Mouse (Mus musculus) CD8-positive naive resting alpha-beta T cell, adult 57 days (primary cell): ENCODE measurements around the gene Foxm1. TPM values are rescaled to one million over a fixed set of nuclear protein-coding genes. Genes with fewer than 3 reads are reported as not detected.

ENCODE experiments used
- total RNA-seq: library from RNA; stranded (reverse); gene quantifications from one replicate; pipeline ENCODE4 v1.2.4, GENCODE M21; 2023

Foxm1 gene
- total RNA-seq = 7.1 TPM

GRCm38 (mm10) chr6:128362381-128363006 is at the start of gene Foxm1, which contains the start of gene Rhno1:
Gene Foxm1, plus strand, starts transcription at chr6:128362967.
Gene Rhno1, minus strand, starts transcription at chr6:128362911.

GRCm38 (mm10) chr6:128355726-128356416 is 6.9 kb upstream of the Foxm1 start, which contains the start of gene Tulp3:
Gene Tulp3, minus strand, starts transcription at chr6:128355851.

GRCm38 (mm10) chr6:128375192-128375591 is 12.4 kb downstream of the Foxm1 start, which contains the start of the genes Tex52 and Gm44596:
Gene Tex52, plus strand, starts transcription at chr6:128375456.
Gene Gm44596, plus strand, starts transcription at chr6:128375503.

GRCm38 (mm10) chr6:128398996-128399395 is 36.2 kb downstream of the Foxm1 start, which contains the start of gene Nrip2:
Gene Nrip2, plus strand, starts transcription at chr6:128399296.

GRCm38 (mm10) chr6:128424269-128425019 is 61.7 kb downstream of the Foxm1 start, which contains the start of gene Itfg2:
Gene Itfg2, minus strand, starts transcription at chr6:128424931.

Other genes starting within 250 kb of the Foxm1 start
- gene Tspan9, start 219.4 kb upstream of the Foxm1 start, total RNA-seq = 12.2 TPM
- not detected for gene Tead4, start 62.1 kb upstream of the Foxm1 start, total RNA-seq
- 10.3 TPM for gene Tulp3, start 7.1 kb upstream of the Foxm1 start, total RNA-seq
- 41.6 TPM for gene Rhno1, start 56 bp upstream of the Foxm1 start, total RNA-seq
- gene Tex52, start 12.5 kb downstream of the Foxm1 start, total RNA-seq = not detected
- not detected for gene Gm44596, start 12.5 kb downstream of the Foxm1 start, total RNA-seq
- gene Nrip2, start 36.3 kb downstream of the Foxm1 start, total RNA-seq = not detected
- 59.7 TPM for gene Itfg2, start 62.0 kb downstream of the Foxm1 start, total RNA-seq
- gene Fkbp4, start 75.7 kb downstream of the Foxm1 start, total RNA-seq = 89.4 TPM
- not detected for gene Pzp, start 163.8 kb downstream of the Foxm1 start, total RNA-seq
- not detected for gene A2ml1, start 218.6 kb downstream of the Foxm1 start, total RNA-seq